Mouse (Mus musculus) heart, embryonic 14.5 days (tissue): ENCODE data around the gene Olfr441. TPM values are rescaled to one million over a fixed set of nuclear protein-coding genes. Genes with fewer than 3 reads are reported as not detected.

ENCODE experiments used
- polyA plus RNA-seq: library from polyadenylated mRNA; unstranded; fragments of >200 nt; fragmentation: Nextera tagmentation; extraction: Ambion mirVana; gene quantifications from 2 replicates; pipeline ENCODE4 v1.2.1, GENCODE M21; 2014

Olfr441 gene
- polyA plus RNA-seq, 1 experiment from 2014 or later, result not detected

Other genes with a start within 250 kb of the Olfr441 start
- gene Olfr448, start 215.9 kb upstream of the Olfr441 start, polyA plus RNA-seq, result not detected in 2 replicates
- not detected in 2 replicates for gene Olfr447, start 197.5 kb upstream of the Olfr441 start, polyA plus RNA-seq
- gene Olfr446, start 185.0 kb upstream of the Olfr441 start, polyA plus RNA-seq, result not detected in 2 replicates
- not detected in 2 replicates for gene Olfr444, start 157.3 kb upstream of the Olfr441 start, polyA plus RNA-seq
- gene Olfr237-ps1, start 40.2 kb downstream of the Olfr441 start, polyA plus RNA-seq, result not detected in 2 replicates
- not detected in 2 replicates for gene Olfr437, start 56.9 kb downstream of the Olfr441 start, polyA plus RNA-seq
- not detected in 2 replicates for gene Olfr13, start 65.8 kb downstream of the Olfr441 start, polyA plus RNA-seq
- not detected in 2 replicates for gene Olfr435, start 90.8 kb downstream of the Olfr441 start, polyA plus RNA-seq
- not detected in 2 replicates for gene Olfr434, start 106.7 kb downstream of the Olfr441 start, polyA plus RNA-seq
- not detected in 2 replicates for gene Olfr47, start 125.2 kb downstream of the Olfr441 start, polyA plus RNA-seq
- 6.9 and 7.1 TPM in 2 replicates for gene Arhgef5, start 159.2 kb downstream of the Olfr441 start, polyA plus RNA-seq
- gene Nobox, start 203.2 kb downstream of the Olfr441 start, polyA plus RNA-seq, result 0.16 and 0.19 TPM in 2 replicates